Mouse (Mus musculus) forebrain, embryonic 13.5 days (tissue): ENCODE results near the gene Gstm1. TPM values are rescaled to one million over a fixed set of nuclear protein-coding genes. Genes with fewer than 3 reads are reported as not detected.
"Not testable (repeated sequence)": the region's sequence is repeated elsewhere in the genome, so short reads cannot be mapped to it uniquely, and the experiment has no call there.

Experiments
- ATAC-seq: fragments of 200-750 bp; cut with Nextera tagmentation; 2 replicates; pipeline ENCODE4 v1.8.0; 2017
- H3K27ac ChIP-seq: fragments of 300-500 bp; sonication (generic); 2 replicates; pipeline ENCODE4 v1.5.1; 2015; ENCODE audit warnings: inconsistent platforms, mild to moderate bottlenecking, moderate library complexity
- H3K27me3 ChIP-seq: fragments of 300-500 bp; sonication (generic); 2 replicates; pipeline ENCODE4 v1.6.1; 2015; ENCODE audit warnings: mild to moderate bottlenecking, inconsistent platforms
- H3K36me3 ChIP-seq: fragments of 300-500 bp; sonication (generic); 2 replicates; pipeline ENCODE4 v1.6.1; 2015; ENCODE audit warnings: mild to moderate bottlenecking, inconsistent platforms; ENCODE audit not compliant: poor library complexity, severe bottlenecking
- H3K4me1 ChIP-seq: fragments of 300-500 bp; sonication (generic); 2 replicates; pipeline ENCODE4 v1.6.1; 2015; ENCODE audit warnings: inconsistent platforms
- H3K4me2 ChIP-seq: fragments of 300-500 bp; sonication (generic); 2 replicates; pipeline ENCODE4 v1.6.1; 2015; ENCODE audit warnings: inconsistent platforms, mild to moderate bottlenecking, moderate library complexity
- H3K4me3 ChIP-seq: fragments of 300-500 bp; sonication (generic); 2 replicates; pipeline ENCODE4 v1.5.1; 2015; ENCODE audit warnings: mild to moderate bottlenecking, inconsistent platforms
- H3K9ac ChIP-seq: fragments of 300-500 bp; sonication (generic); 2 replicates; pipeline ENCODE4 v1.6.1; 2015; ENCODE audit warnings: mild to moderate bottlenecking, inconsistent platforms
- H3K9me3 ChIP-seq: fragments of 300-500 bp; sonication (generic); replicated peaks from 2 replicates; pipeline ENCODE4 v1.6.1; 2016; ENCODE audit warnings: inconsistent platforms
- WGBS: fragments of 180-500 bp; shearing (Covaris S2); methylation state at CpG from one replicate; pipeline ENCODE4 v1.1.7; 2015; 5-methylcytosine and 5-hydroxymethylcytosine counted together
- polyA plus RNA-seq: library from polyadenylated mRNA; unstranded; fragments of >200 nt; fragmentation: Nextera tagmentation; extraction: Ambion mirVana; gene quantifications from 2 replicates; pipeline ENCODE4 v1.2.1, GENCODE M21; 2015

Gstm1 gene
- polyA plus RNA-seq, 1 experiment from 2014 or later = 28.4 TPM

DNA sequence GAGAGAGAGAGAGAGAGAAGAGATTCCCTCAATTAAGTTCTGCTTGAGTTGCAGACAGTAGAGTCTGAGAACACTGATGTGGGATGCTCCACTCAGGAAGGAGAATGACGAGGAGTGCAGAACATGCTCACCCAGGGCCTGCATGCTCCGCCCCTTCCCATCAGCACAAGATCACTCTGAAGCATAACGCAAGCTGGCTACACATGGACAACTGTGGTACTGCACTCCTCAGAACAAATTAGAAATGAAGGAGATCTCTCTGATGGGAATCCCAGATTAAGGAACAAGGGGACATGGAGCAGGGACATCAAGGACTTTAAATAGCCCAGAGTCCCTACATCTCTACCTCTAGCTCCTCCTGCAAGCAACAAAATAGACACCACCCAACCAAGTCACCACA, 36.5 kb downstream of the Gstm1 start:
- Histone ChIP-seq H3K4me3 (no peak overlapping the region), H3K9me3 (no peaks in the 10 kb centered on the region), H3K36me3 (no peaks in the 10 kb centered on the region), H3K4me2 (no peak overlapping the region), H3K27me3 (no peaks in the 10 kb centered on the region), H3K9ac (no peak overlapping the region), H3K4me1 (no peaks in the 10 kb centered on the region), H3K27ac (no peak overlapping the region)
- ATAC-seq = no peak
- WGBS = 73% methylated on average over 3 of the region's 3 CpGs

DNA sequence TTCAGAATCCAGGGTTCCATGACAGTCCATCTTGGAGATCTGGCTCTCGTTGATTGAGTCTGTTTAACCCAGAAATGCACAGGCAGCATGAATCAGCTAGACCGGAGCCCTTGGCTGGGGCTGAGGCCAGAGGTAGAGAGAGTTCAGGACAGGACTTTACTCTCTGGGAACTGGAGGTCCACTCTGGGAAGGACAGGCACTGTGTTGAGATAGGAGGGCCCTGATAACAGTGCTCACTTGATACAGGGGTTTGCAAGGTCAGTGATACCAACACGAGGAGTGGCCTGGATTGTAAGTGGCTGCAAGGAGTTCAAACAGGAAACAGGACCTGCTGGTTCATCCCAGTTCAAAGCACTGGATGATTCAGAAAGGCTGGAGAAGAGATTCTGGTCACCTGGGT, 40.1 kb downstream of the Gstm1 start:
- no peak for ATAC-seq
- Histone ChIP-seq H3K4me3 (no peak overlapping the region), H3K9ac (no peak overlapping the region), H3K27ac (no peak overlapping the region), H3K27me3 (no peaks in the 10 kb centered on the region), H3K4me1 (no peaks in the 10 kb centered on the region), H3K4me2 (no peak overlapping the region), H3K36me3 (no peaks in the 10 kb centered on the region), H3K9me3 (no peaks in the 10 kb centered on the region)
- 77% methylated on average over 3 of the region's 3 CpGs for WGBS

DNA sequence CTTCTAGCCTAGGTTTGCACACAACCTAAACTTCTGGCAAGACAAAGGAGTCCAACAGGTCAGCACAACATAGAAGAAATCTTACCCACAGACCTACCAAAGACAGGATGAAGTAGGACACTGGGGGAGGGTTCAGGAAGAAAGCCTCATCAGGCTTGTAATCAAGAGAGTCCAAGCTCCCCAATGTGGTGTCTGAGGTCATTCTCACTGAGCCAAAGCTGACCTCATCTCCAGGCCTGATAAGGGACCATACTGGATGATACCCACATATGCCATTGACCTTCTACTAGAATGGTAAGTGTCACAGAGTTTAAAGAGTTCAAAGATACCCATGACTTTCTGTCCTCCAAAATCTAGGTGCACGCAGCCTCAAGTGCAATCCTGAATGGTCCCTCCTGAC, 43.5 kb downstream of the Gstm1 start:
- Histone ChIP-seq H3K9ac (no peak overlapping the region), H3K27ac (no peak overlapping the region), H3K4me3 (no peak overlapping the region), H3K27me3 (no peaks in the 10 kb centered on the region), H3K4me1 (no peaks in the 10 kb centered on the region), H3K9me3 (no peaks in the 10 kb centered on the region), H3K4me2 (no peak overlapping the region), H3K36me3 (no peaks in the 10 kb centered on the region)
- ATAC-seq = no peak
- 93% methylated on average over 1 of the region's 1 CpGs for WGBS

DNA sequence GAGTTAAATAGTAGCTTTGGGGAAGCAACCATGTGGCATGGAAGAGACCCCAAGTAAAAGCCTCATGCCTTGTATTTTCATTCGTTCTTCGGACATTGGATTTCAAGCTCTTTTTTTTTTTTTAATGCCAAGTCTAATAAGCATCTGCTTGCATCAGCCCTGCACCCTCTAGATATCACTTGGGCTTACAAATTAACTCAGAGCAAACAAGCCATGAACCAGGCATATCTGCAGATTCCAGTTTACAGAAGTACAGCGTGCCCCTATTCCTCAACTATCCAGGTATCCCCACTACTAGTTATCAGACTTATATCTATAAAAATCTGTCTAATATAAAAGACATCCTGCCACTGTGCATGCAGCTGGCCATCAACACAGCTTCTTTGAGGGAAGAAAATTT, 45.7 kb downstream of the Gstm1 start:
- no peak overlapping the region for H3K9ac ChIP-seq
- H3K27ac ChIP-seq = no peak overlapping the region
- no peaks in the 10 kb centered on the region for H3K9me3 ChIP-seq
- H3K4me1 ChIP-seq = no peaks in the 10 kb centered on the region
- ATAC-seq = no peak
- H3K27me3 ChIP-seq = no peaks in the 10 kb centered on the region
- H3K36me3 ChIP-seq = no peaks in the 10 kb centered on the region
- WGBS = 93% methylated on average over 3 of the region's 3 CpGs
- H3K4me3 ChIP-seq = no peak overlapping the region
- H3K4me2 ChIP-seq = no peak overlapping the region

DNA sequence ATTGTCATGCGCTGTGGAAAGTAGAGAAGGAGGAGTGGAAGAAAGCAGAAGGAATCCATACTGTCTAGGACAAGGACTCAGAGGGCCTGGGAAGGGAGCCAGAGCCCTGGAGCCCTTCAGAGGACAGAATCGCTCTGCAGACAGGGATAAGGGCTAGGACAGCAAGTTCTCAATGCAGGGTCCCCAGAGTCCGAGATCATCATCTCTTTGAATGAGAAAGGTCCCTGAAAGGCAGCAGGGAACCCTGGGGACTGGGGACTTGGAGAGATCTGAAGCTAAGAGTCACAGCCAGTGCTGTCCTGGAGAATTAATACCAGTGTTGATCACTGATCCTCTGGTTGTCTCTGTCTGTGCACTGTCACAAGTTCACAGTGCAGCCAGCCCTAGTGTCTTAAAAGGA, 46.7 kb downstream of the Gstm1 start:
- H3K4me1 ChIP-seq, H3K36me3 ChIP-seq, H3K27ac ChIP-seq, H3K27me3 ChIP-seq, ATAC-seq, H3K4me3 ChIP-seq, H3K4me2 ChIP-seq, H3K9ac ChIP-seq, H3K9me3 ChIP-seq: not testable (repeated sequence)
- 53% methylated on average over 3 of the region's 3 CpGs for WGBS

DNA sequence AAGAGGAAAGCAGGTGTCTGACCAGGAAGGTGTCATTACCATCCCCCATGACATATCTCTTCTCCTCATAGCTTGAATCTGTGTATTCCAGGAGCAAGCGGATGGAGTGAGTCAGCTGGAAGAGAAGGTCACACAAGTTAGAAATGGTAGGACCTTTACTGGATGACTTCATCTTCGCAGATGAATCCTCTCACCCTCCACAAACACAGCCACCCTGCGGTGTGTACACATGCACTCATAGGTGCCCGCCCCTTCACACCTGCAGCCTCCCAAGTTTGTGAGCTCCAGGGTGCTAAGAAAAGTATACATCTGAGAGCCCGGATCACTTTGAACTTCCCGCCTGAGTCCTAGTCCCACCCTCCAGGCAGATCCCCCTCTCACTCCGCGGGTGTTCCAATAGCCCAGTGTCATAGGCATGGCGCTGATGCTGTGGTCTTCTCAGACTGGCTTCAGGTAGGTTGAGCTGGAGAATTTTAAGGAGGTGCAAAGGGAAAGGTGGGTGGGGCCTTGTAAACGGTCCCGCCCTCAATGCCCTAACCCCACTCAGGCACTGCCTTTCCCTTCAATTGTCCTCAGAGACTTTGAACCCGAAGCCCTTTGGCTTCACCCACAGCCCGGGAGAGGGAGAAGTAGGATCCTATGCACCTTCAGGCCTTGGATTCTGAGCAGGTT, 48.9 kb downstream of the Gstm1 start, which contains the start of gene Gstm3:
Gene Gstm3, minus strand, starts transcription at position 560 of the 672 bp plus-strand sequence.
- Histone ChIP-seq H3K27ac (no peak within 1 kb of the TSS), H3K9me3 (no peaks in the 10 kb centered on the region), H3K4me1 (peaks cover 13% of the 10 kb centered on the region; the same call in 1 of the 2 replicates), H3K36me3 (no peaks in the 10 kb centered on the region), H3K27me3 (no peaks in the 10 kb centered on the region), H3K9ac (no peak within 1 kb of the TSS), H3K4me2 (no peak within 1 kb of the TSS), H3K4me3 (no peak within 1 kb of the TSS)
- ATAC-seq = no peak
- WGBS = 68% methylated on average over 13 of the region's 13 CpGs

DNA sequence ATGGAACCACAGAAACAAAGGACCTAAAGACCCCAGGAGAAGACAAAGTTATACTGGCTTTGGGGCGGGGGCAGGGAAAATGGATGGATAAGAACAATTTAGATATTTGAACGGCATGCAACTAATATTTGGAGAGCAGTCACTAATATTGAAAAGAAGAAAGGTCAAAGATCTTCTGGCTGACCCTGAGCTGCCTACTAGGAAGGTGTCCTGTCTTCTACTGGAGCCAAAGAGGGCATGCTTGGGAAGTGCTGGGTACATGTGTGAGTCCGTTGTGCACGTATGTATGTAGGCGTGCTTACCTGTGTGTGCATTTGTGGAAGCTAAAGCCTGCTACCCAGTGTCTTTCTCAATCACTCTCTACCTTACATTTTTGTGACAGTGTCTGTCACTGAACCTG, 51.1 kb downstream of the Gstm1 start:
- Histone ChIP-seq H3K9ac (no peak overlapping the region), H3K9me3 (no peaks in the 10 kb centered on the region), H3K4me2 (no peak overlapping the region), H3K27ac (no peak overlapping the region), H3K36me3 (no peaks in the 10 kb centered on the region), H3K4me3 (no peak overlapping the region), H3K4me1 (peaks cover 13% of the 10 kb centered on the region; the same call in 1 of the 2 replicates), H3K27me3 (no peaks in the 10 kb centered on the region)
- WGBS = 95% methylated on average over 5 of the region's 5 CpGs
- no peak for ATAC-seq

DNA sequence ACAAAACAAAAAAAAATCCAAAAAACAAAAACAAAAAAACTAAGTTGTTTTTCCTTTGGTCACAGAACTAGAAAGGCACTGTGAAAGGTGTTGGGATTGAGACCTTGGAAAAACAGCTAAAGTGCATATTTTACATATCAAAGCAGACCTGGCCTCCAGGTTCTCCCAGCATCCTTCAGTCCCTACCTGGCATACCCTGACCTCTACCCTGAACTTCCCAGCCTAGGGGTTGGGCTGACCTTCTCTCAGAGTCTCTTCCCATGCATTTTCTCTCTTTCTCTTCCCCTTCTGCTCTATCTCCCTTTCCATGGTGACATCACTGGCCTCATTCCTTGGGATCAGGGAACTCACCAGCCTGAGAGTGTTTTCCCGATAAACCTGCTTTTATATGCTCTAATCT, 52.2 kb downstream of the Gstm1 start:
- 72% methylated on average over 1 of the region's 1 CpGs for WGBS
- no peak overlapping the region for H3K4me3 ChIP-seq
- H3K9ac ChIP-seq = no peak overlapping the region
- H3K36me3 ChIP-seq = no peaks in the 10 kb centered on the region
- H3K27me3 ChIP-seq = no peaks in the 10 kb centered on the region
- no peak overlapping the region for H3K4me2 ChIP-seq
- no peak for ATAC-seq
- peaks cover 13% of the 10 kb centered on the region; the same call in 1 of the 2 replicates for H3K4me1 ChIP-seq
- no peak overlapping the region for H3K27ac ChIP-seq
- no peaks in the 10 kb centered on the region for H3K9me3 ChIP-seq

DNA sequence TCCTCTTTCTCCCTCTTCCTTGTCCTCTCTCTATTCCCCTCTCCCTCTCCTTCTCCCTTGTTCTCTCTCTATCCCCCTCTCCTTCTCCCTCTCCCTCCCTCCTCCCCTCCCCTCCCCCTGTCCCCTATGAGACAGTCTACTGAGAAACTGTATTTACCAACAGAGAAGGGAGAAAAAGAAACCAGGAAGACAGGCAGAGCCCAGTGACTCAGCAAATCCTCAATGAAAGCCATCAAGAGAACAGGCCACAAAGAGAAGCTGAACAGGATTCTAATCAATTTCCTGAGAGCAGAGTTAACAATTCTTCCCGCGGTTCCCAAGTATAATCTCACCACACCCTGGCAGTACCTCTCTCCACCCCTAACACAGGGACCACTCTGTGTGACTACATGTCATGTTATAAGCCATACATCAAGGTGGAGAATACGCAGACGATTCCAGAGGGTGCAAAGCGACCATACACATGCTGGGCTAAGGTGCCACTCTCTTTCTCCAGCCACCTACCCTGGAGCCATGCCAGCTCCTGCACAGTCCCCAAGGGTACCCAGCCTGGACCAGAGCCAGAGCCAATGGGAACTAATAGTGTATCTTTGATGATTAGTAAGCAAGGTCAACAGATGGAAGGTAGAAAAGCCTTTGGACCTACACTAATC, 53.0 kb downstream of the Gstm1 start:
- WGBS = 62% methylated on average over 5 of the region's 5 CpGs
- no peaks in the 10 kb centered on the region for H3K27me3 ChIP-seq

DNA sequence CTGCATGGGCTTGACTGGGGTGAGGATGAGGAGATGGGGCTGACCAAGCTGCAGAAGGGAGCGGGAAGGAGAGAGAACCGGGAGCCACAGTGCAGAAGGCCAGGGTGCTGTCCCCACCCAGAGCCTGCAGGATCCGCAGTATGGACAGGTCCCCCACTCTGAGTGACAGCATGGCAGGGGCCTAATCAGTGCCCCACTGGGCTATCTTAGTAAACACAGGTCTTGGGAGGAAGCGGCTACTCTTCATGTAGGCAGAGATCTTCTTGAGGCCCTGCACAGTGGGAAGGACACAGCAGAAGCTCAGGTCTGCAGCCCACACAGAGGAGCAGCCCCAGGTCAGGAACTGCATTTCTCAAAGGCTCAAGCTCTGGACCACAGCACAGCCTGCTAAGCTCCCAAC, 53.7 kb downstream of the Gstm1 start:
- no peak overlapping the region for H3K4me2 ChIP-seq
- no peak overlapping the region for H3K27ac ChIP-seq
- no peaks in the 10 kb centered on the region for H3K9me3 ChIP-seq
- no peaks in the 10 kb centered on the region for H3K36me3 ChIP-seq
- peaks cover 13% of the 10 kb centered on the region; the same call in 1 of the 2 replicates for H3K4me1 ChIP-seq
- no peaks in the 10 kb centered on the region for H3K27me3 ChIP-seq
- no peak overlapping the region for H3K4me3 ChIP-seq
- no peak overlapping the region for H3K9ac ChIP-seq
- ATAC-seq = no peak
- WGBS = 81% methylated on average over 4 of the region's 4 CpGs

More for the DNA sequence above, 53.0 kb downstream of the Gstm1 start:
- H3K36me3 ChIP-seq = no peaks in the 10 kb centered on the region
- no peak overlapping the region for H3K9ac ChIP-seq
- peaks cover 13% of the 10 kb centered on the region; the same call in 1 of the 2 replicates for H3K4me1 ChIP-seq
- H3K4me2 ChIP-seq = no peak overlapping the region
- no peak overlapping the region for H3K4me3 ChIP-seq
- no peaks in the 10 kb centered on the region for H3K9me3 ChIP-seq
- H3K27ac ChIP-seq = no peak overlapping the region
- no peak for ATAC-seq
